Mouse (Mus musculus): ENCODE results near the gene Zc3h7b.

GRCm38 (mm10) chr15:81810150-81810549 is 65.3 kb downstream of the Zc3h7b start:
- TF ChIP-seq EP300 (IDR thresholded peaks at IDR 0.05; ENCODE audit: insufficient read depth, low read depth, low read length) (peak; percentile 96), POLR2A (IDR thresholded peaks at IDR 0.05; ENCODE audit: insufficient read depth, low read depth, low read length) (peak; percentile 90), CTCF (IDR thresholded peaks at IDR 0.05) (no peak)

Data from heart, adult 2 months (tissue).